Mouse (Mus musculus): ENCODE data around the gene Foxn3. TPM values are rescaled to one million over a fixed set of nuclear protein-coding genes. Genes with fewer than 3 reads are reported as not detected.
A peak's percentile ranks its signal among the peaks of the same experiment; 100 is the strongest.

Gene Foxn3
- polyA plus RNA-seq, 1 experiment from 2014 or later: 111 TPM

DNA sequence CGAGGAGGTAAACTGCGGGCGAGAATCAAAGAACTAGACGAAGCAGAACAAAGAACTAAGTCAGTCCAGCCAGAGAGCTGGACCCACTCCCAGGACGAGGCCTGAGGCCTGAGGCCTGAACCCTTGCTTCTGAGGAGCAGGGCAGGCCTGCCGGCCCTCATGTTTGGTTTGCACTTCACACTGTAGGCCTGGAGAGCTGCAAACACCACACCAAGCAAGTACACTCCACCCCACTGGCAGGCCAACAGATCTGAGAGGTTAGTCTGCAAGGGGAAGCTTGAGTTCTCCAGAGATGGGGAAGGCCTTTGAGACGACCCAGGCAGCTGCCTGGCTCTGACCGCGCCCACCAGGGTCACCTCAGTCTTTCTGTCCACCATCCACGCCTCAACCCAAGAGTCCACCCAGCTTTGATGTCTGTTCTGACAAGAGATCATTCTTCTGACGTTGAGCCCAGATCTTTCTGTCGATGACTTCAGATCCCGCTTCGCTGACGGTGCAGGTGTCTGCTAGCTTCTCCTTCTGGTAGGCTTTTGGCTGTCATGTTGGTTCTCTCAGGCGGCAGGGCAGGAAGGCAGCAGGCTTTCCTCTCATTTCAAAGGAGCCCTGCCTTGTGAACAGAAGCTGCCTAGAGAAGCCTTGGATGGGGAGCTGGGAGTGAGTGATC, 231.1 kb downstream of the Foxn3 start:
- Histone ChIP-seq H3K4me3 (no peak overlapping the region), H3K9me3 (no peaks in the 10 kb centered on the region), H3K27me3 (no peaks in the 10 kb centered on the region), H3K4me2 (no peak overlapping the region), H3K4me1 (peaks cover 85% of the 10 kb centered on the region), H3K36me3 (peaks cover 8% of the 10 kb centered on the region; the same call in 1 of the 2 replicates), H3K27ac (no peak overlapping the region), H3K9ac (no peak overlapping the region)
- ATAC-seq (ENCODE audit: insufficient number of reproducible peaks, insufficient read depth, low FRiP score, low TSS enrichment, low read depth): no peak
- WGBS: 67% methylated on average over 16 of the region's 16 CpGs

DNA sequence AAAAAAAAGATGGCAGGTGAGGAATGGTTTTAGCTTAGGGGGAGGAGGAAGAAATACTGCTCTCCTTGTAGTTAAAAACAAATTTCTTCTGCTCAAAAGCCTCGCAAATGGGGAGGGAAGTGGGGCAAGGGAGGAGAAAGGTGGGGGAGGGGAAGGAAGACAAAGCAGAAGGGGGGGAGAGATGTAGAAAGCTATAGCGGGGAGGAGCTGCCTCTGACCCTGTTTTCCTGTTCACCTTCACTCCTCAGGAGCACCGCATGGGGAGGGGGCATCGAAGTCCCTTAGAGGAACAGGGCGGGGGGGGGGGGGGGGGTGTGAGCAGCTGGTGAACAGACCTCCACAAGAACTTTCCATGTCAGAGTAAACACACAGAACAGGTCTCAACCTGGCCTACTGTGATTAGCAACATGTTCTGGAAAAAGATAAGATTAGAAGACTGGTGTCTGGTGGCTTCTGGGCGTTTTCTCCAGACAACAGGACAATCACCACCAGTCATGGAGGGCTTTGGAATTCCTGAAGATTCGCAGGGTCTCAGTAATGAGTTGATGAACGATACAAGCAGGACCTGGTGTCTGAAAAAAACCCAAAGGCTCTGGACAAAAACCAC, 231.9 kb downstream of the Foxn3 start:
- ATAC-seq (ENCODE audit: insufficient number of reproducible peaks, insufficient read depth, low FRiP score, low TSS enrichment, low read depth): no peak
- no peak overlapping the region for H3K4me3 ChIP-seq
- WGBS: 32% methylated on average over 8 of the region's 8 CpGs
- peaks cover 8% of the 10 kb centered on the region; the same call in 1 of the 2 replicates for H3K36me3 ChIP-seq
- peaks cover 76% of the 10 kb centered on the region for H3K4me1 ChIP-seq
- no peak overlapping the region for H3K4me2 ChIP-seq
- no peaks in the 10 kb centered on the region for H3K27me3 ChIP-seq
- H3K9me3 ChIP-seq: no peaks in the 10 kb centered on the region
- H3K9ac ChIP-seq: no peak overlapping the region
- no peak overlapping the region; the same call in 1 of the 2 replicates for H3K27ac ChIP-seq

DNA sequence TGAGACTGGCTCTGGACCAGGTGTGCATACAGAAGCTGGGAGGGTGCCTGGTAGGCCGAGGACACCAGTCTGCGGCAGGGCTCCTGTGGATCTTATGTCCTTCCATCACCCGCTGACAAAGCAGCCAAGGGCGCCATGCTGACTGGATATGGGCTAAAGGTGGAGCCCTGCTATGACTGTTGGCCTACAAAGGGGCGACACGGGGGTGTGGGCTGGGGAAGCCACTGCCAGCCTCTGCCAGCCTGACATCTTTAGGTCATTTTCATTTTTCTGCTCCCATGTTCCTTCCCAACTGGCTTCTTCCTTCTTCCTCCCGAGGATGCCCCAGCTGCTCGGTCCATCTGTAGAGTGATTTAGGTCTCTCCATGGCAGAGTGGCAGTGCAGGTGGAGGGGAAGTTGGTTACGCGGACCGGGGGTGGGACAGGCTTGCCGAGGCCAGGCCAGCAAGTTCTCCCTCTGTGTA, 232.5 kb downstream of the Foxn3 start:
- 72% methylated on average over 12 of the region's 12 CpGs for WGBS
- Histone ChIP-seq H3K9ac (no peak overlapping the region), H3K27ac (peak overlapping the region; percentile 28), H3K4me1 (peaks cover 75% of the 10 kb centered on the region), H3K4me2 (0 out of 2 replicates have a peak overlapping the region, but pooled peaks have one; percentile 0), H3K4me3 (no peak overlapping the region), H3K27me3 (no peaks in the 10 kb centered on the region), H3K36me3 (peaks cover 8% of the 10 kb centered on the region; the same call in 1 of the 2 replicates), H3K9me3 (no peaks in the 10 kb centered on the region)
- no peak for ATAC-seq (ENCODE audit: insufficient number of reproducible peaks, insufficient read depth, low FRiP score, low TSS enrichment, low read depth)

DNA sequence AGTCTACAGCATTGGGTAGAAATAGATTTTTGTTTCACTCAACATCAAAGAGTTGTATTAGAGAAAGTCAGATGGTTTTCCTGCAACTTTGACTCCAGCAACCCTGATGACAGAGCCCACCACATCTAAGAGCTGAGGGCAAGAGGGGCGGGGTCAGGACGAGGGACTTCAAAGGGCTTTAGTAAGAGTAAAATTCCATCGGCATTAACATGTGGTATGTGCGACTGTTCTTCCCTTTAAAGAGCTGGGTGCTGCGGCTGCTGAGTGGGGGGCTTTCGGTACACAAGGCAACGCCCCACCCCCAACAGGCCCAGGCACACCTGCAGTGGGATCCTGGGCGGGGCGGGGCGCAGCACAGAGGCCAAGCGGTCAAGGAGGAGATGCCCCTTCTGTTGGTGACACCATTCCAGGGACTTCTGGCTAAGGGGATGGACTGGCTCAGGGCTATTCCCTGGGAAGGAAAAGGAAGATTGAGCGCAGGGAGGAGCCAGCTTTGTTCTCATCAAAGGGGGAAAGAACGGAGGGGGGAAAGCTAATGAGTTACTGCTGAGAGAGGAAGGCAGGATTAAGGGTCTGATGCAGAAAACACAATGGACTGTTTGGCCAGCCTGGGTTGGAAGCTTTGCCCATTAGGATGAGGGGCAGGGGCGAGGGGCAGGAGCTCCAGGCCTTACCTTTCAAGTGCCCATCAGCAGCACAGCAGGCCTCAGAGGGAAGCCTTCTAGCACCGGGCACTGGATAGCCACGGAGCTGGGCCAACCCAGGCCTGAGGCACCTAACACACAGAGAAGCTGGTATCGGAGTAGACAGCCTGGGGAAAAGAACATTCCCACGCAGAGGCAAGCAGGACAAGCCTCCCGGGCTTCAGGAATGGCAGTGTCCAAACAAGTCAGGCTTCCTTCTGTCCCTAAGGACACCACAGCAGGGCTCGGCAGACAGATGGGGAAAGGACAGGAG, 233.8 kb downstream of the Foxn3 start:
- peak; percentile 50 for ATAC-seq (ENCODE audit: insufficient number of reproducible peaks, insufficient read depth, low FRiP score, low TSS enrichment, low read depth)
- peak overlapping the region; percentile 32; the same call in 1 of the 2 replicates for H3K9ac ChIP-seq
- no peaks in the 10 kb centered on the region for H3K27me3 ChIP-seq
- H3K36me3 ChIP-seq: peaks cover 8% of the 10 kb centered on the region; the same call in 1 of the 2 replicates
- H3K4me3 ChIP-seq: no peak overlapping the region
- peak overlapping the region; percentile 36 for H3K4me2 ChIP-seq
- WGBS: 9% methylated on average over 20 of the region's 20 CpGs
- H3K9me3 ChIP-seq: no peaks in the 10 kb centered on the region
- H3K27ac ChIP-seq: peak overlapping the region; percentile 80
- peaks cover 75% of the 10 kb centered on the region for H3K4me1 ChIP-seq

DNA sequence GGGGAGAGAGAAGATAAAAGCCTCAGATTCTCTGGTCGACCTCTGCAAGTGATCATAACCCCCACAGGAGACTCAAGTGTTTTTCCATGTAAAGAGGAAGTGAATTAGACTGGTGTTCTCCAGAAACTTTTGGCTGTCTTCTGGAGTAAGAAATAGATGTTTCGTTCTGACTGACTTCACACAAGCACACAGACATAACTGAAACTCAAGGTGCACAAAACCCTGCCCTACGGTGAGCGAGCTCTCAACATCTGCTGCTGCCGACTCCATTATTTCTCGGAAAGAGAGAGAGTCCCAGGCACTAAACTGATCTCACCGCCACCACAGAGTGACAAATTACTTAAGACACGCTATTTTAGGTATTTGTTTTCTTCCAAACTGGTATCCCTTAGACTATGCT, 237.2 kb downstream of the Foxn3 start:
- 55% methylated on average over 8 of the region's 8 CpGs for WGBS
- H3K9me3 ChIP-seq: no peaks in the 10 kb centered on the region
- no peak overlapping the region for H3K4me3 ChIP-seq
- H3K36me3 ChIP-seq: 0 out of 2 replicates have a peak, but pooled peaks cover 4% of the 10 kb centered on the region
- no peak overlapping the region for H3K4me2 ChIP-seq
- H3K27ac ChIP-seq: no peak overlapping the region
- H3K9ac ChIP-seq: no peak overlapping the region
- peaks cover 54% of the 10 kb centered on the region for H3K4me1 ChIP-seq
- H3K27me3 ChIP-seq: no peaks in the 10 kb centered on the region
- ATAC-seq (ENCODE audit: insufficient number of reproducible peaks, insufficient read depth, low FRiP score, low TSS enrichment, low read depth): no peak

DNA sequence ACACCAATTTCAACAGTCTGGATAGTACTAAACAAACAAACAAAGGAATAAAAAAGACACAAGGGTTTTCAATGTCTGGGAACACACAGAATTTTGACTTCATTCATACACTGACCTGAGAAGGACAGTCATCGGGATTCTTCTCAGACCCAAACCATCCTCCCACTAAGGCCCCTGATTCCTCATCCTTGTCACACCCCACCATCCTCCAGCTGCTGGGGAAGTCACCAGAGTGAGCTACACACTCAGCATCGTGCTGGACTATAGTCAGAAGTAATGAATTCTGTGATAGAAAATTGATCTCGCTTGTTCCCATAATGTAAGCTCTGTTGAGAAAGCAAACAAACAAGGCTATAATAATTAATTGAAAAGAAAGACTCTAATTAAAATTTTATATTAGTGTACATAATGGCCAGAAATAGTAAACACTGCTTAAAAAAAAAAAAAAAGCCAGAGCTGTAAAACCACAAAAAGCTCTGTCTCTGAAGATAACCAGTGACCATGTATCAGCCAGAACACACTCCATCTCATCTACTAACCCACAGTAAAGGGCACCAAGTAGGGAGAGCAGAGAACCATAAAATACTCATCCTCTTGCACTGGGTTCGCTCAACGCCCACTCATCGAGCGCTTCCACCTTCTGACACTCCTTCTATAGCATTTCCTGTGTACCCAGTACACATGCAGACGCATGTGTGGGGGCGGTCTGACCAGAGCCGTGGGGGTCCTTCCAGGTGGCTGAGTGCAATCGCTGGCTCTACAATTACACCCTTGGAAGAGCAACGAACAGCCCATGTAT, 241.6 kb downstream of the Foxn3 start:
- no peak overlapping the region for H3K9ac ChIP-seq
- H3K27me3 ChIP-seq: no peaks in the 10 kb centered on the region
- no peak overlapping the region for H3K4me3 ChIP-seq
- no peaks in the 10 kb centered on the region for H3K9me3 ChIP-seq
- H3K4me1 ChIP-seq: peaks cover 21% of the 10 kb centered on the region
- WGBS: 83% methylated on average over 12 of the region's 12 CpGs
- peaks cover 11% of the 10 kb centered on the region; the same call in 1 of the 2 replicates for H3K36me3 ChIP-seq
- no peak for ATAC-seq (ENCODE audit: insufficient number of reproducible peaks, insufficient read depth, low FRiP score, low TSS enrichment, low read depth)
- no peak overlapping the region for H3K27ac ChIP-seq
- no peak overlapping the region for H3K4me2 ChIP-seq

DNA sequence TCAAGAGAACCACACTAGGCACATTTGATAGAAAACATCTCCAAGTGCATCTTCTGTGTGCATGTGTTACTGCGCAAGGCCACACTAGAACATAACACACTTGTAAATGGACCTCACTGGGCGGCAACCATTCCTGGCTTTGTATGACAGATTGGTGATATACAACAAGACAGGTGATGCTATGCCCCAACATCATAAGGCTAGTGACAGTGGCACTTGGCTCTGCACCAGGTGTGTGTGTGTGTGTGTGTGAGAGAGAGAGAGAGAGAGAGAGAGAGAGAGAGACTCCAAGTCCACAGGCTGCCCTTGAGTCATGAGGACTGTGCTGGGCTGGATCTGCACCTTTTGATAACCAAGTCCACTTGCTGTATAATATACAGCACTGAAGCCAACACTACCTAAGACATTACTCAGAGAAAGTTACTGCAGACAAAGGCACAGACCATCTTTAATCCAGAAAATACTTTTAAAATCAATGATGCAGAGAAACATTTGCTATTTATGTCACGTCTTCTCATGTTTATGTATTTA, 242.4 kb downstream of the Foxn3 start:
- no peak overlapping the region for H3K4me2 ChIP-seq
- H3K36me3 ChIP-seq: peaks cover 19% of the 10 kb centered on the region; the same call in 1 of the 2 replicates
- H3K4me1 ChIP-seq: peaks cover 18% of the 10 kb centered on the region
- H3K4me3 ChIP-seq: no peak overlapping the region
- H3K27ac ChIP-seq: no peak overlapping the region
- 91% methylated on average over 3 of the region's 3 CpGs for WGBS
- H3K9ac ChIP-seq: no peak overlapping the region
- no peaks in the 10 kb centered on the region for H3K9me3 ChIP-seq
- H3K27me3 ChIP-seq: no peaks in the 10 kb centered on the region
- ATAC-seq (ENCODE audit: insufficient number of reproducible peaks, insufficient read depth, low FRiP score, low TSS enrichment, low read depth): no peak

DNA sequence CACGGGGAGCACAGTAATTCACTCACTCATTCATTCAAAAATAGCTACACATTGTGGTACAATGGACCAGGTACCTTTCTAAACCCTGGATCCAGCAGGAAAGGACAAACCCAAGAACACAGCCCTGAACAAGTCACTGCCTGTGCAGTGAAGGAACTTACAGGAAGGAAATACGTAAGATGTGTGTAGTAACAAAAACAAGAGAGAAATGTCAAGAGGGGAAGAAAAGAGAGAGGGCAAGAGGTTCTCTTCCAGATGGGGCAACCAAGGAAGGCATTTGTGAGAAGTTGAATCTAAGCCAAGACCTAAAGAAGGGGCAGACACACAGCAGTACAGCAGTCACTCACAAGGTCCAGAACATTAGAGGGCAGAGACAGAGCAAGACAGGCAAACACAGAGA, 243.5 kb downstream of the Foxn3 start:
- no peak for ATAC-seq (ENCODE audit: insufficient number of reproducible peaks, insufficient read depth, low FRiP score, low TSS enrichment, low read depth)
- H3K4me1 ChIP-seq: peaks cover 8% of the 10 kb centered on the region; the same call in 1 of the 2 replicates
- no peak overlapping the region for H3K9ac ChIP-seq
- H3K9me3 ChIP-seq: no peaks in the 10 kb centered on the region
- H3K4me3 ChIP-seq: no peak overlapping the region
- 84% methylated on average over 2 of the region's 2 CpGs for WGBS
- peaks cover 19% of the 10 kb centered on the region; the same call in 1 of the 2 replicates for H3K36me3 ChIP-seq
- no peaks in the 10 kb centered on the region for H3K27me3 ChIP-seq
- H3K27ac ChIP-seq: no peak overlapping the region
- H3K4me2 ChIP-seq: no peak overlapping the region

DNA sequence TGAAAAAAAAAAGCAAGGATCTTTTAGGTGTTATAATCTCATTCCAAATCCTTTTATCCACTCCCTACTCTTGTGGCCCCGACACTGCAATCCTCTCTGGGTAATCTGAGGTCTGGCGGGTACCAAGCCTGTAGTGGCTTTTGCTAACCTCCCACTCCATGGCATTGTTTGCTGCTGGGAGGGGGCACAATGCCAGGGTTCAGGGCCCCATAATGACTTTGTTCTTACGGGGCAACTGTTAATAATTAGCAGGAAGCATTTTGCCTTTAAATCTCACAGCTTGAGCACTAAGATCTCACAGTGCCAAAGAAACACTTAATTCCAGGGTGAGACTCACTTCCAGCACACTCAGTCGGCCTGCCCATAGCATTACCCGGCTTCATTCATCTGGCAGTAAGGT, 244.2 kb downstream of the Foxn3 start:
- Histone ChIP-seq H3K4me1 (peaks cover 3% of the 10 kb centered on the region; the same call in 1 of the 2 replicates), H3K9ac (no peak overlapping the region), H3K9me3 (no peaks in the 10 kb centered on the region), H3K27ac (no peak overlapping the region; the same call in 1 of the 2 replicates), H3K36me3 (peaks cover 19% of the 10 kb centered on the region; the same call in 1 of the 2 replicates), H3K27me3 (no peaks in the 10 kb centered on the region), H3K4me2 (no peak overlapping the region), H3K4me3 (no peak overlapping the region)
- 78% methylated on average over 5 of the region's 5 CpGs for WGBS
- no peak for ATAC-seq (ENCODE audit: insufficient number of reproducible peaks, insufficient read depth, low FRiP score, low TSS enrichment, low read depth)

DNA sequence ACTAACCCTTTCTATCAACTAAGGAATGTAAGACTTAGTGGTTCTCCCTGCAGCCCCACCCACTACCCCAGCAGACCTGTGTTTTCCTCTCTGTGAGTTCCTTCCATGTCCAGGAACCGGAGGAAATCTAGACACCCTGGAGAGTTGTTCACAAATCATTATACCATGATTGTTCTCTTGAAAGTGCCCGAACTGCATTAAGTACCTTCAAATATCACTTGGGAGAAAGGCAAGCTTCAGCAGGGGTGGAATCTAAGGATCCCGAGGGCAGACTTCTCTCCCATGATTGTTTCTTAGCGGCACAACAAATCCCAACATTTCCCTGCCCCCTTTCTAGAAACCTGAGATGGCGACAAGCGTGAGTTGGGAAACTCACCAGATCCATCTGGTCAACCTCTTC, 247.5 kb downstream of the Foxn3 start:
- Histone ChIP-seq H3K4me3 (no peak overlapping the region), H3K9me3 (no peaks in the 10 kb centered on the region), H3K9ac (no peak overlapping the region), H3K4me1 (peaks cover 4% of the 10 kb centered on the region; the same call in 1 of the 2 replicates), H3K36me3 (peaks cover 15% of the 10 kb centered on the region; the same call in 1 of the 2 replicates), H3K27ac (no peak overlapping the region), H3K27me3 (no peaks in the 10 kb centered on the region), H3K4me2 (no peak overlapping the region)
- ATAC-seq (ENCODE audit: insufficient number of reproducible peaks, insufficient read depth, low FRiP score, low TSS enrichment, low read depth): no peak
- 87% methylated on average over 6 of the region's 6 CpGs for WGBS
